Mouse (Mus musculus) adrenal gland, adult 2 months (tissue): ENCODE results near the gene Myh2. TPM values are rescaled to one million over a fixed set of nuclear protein-coding genes. Genes with fewer than 3 reads are reported as not detected.

Source experiments
- DNase-seq: peaks from one replicate; pipeline ENCODE4 v3.0.0; 2021
- long read RNA-seq: library from polyadenylated mRNA; stranded (forward); transcript quantifications from one replicate; pipeline ENCODE4 v2.0.0, GENCODE M21; 2021
- polyA plus RNA-seq: library from polyadenylated mRNA; depleted of rRNA; stranded (reverse); fragments of >200 nt; gene quantifications from 2 replicates; pipeline ENCODE4 v1.2.3, GENCODE M21; 2012; rRNA removed
- total RNA-seq, 2 experiments: library from RNA; stranded (reverse); gene quantifications; 2 replicates each; pipeline ENCODE4 v1.2.3; 2021

Myh2 gene
- total RNA-seq, result not detected
- polyA plus RNA-seq, result 0.03 TPM in 1 of 2 replicates, not detected in the other
- long read RNA-seq, result 0 reads

- no peak for DNase-seq
Measured at GRCm38 (mm10) chr11:67170727-67171126, at the start of gene Myh2. TSS of gene Myh2 (plus strand) at chr11:67171027.

GRCm38 (mm10) chr11:67124943-67125342 is 45.9 kb upstream of the Myh2 start:
- DNase-seq, result no peak

GRCm38 (mm10) chr11:67125361-67125760 is 45.5 kb upstream of the Myh2 start:
- DNase-seq, result no peak

- DNase-seq, result no peak
Measured at GRCm38 (mm10) chr11:67133526-67133925, 37.3 kb upstream of the Myh2 start.

- DNase-seq, result no peak
Measured at GRCm38 (mm10) chr11:67134654-67135053, 36.2 kb upstream of the Myh2 start.

GRCm38 (mm10) chr11:67135532-67135931 is 35.3 kb upstream of the Myh2 start:
- no peak for DNase-seq

GRCm38 (mm10) chr11:67139556-67139955 is 31.3 kb upstream of the Myh2 start:
- DNase-seq, result no peak

- no peak for DNase-seq
Measured at GRCm38 (mm10) chr11:67140175-67140574, 30.7 kb upstream of the Myh2 start.

GRCm38 (mm10) chr11:67141031-67141430 is 29.8 kb upstream of the Myh2 start:
- no peak for DNase-seq

GRCm38 (mm10) chr11:67142047-67142446 is 28.8 kb upstream of the Myh2 start:
- peak; percentile 36 for DNase-seq

- no peak for DNase-seq
Measured at GRCm38 (mm10) chr11:67143065-67143464, 27.8 kb upstream of the Myh2 start.

GRCm38 (mm10) chr11:67143863-67144498 is 26.8 kb upstream of the Myh2 start:
- DNase-seq, result no peak

- no peak for DNase-seq
Measured at GRCm38 (mm10) chr11:67144559-67145265, 26.1 kb upstream of the Myh2 start.

GRCm38 (mm10) chr11:67145482-67146408 is 25.1 kb upstream of the Myh2 start:
- no peak for DNase-seq

GRCm38 (mm10) chr11:67146409-67147282 is 24.2 kb upstream of the Myh2 start:
- no peak for DNase-seq

- no peak for DNase-seq
Measured at GRCm38 (mm10) chr11:67147283-67147921, 23.4 kb upstream of the Myh2 start.

GRCm38 (mm10) chr11:67148286-67149012 is 22.4 kb upstream of the Myh2 start:
- DNase-seq, result no peak

GRCm38 (mm10) chr11:67150237-67150636 is 20.6 kb upstream of the Myh2 start:
- DNase-seq, result no peak

- no peak for DNase-seq
Measured at GRCm38 (mm10) chr11:67151159-67151558, 19.7 kb upstream of the Myh2 start.
